Mouse (Mus musculus) C2C12 (cell line): ENCODE data around the gene Erbb4. TPM values are rescaled to one million over a fixed set of nuclear protein-coding genes. Genes with fewer than 3 reads are reported as not detected.

Experiments
- H3K27me3 ChIP-seq: one replicate; pipeline ENCODE4 v1.6.1; 2011; ENCODE audit not compliant: control insufficient read depth, insufficient read depth, insufficient read length
- H3K36me3 ChIP-seq: one replicate; pipeline ENCODE4 v1.6.1; 2011; ENCODE audit not compliant: control insufficient read depth, insufficient read depth
- H3K4me3 ChIP-seq: one replicate; pipeline ENCODE4 v1.5.1; 2011; ENCODE audit warnings: mild to moderate bottlenecking, control low read depth; ENCODE audit not compliant: poor library complexity, insufficient read depth, severe bottlenecking
- H3K79me2 ChIP-seq: one replicate; pipeline ENCODE4 v1.6.1; 2011; ENCODE audit not compliant: control insufficient read depth, insufficient read depth
- H3K79me3 ChIP-seq: one replicate; pipeline ENCODE4 v1.6.1; 2011; ENCODE audit warnings: low read depth, control low read depth
- H3ac ChIP-seq: one replicate; pipeline ENCODE3; 2011; ENCODE audit warnings: low read depth; ENCODE audit not compliant: control insufficient read depth, insufficient read length
- CEBPB ChIP-seq: IDR thresholded peaks from one replicate; pipeline ENCODE4 v1.6.1; 2011; ENCODE audit warnings: low read depth, mild to moderate bottlenecking, control low read depth, moderate library complexity
- CTCF ChIP-seq: IDR thresholded peaks from one replicate; pipeline ENCODE4 v1.5.1; 2011; ENCODE audit not compliant: control insufficient read depth, insufficient read depth, insufficient read length
- FOSL1 ChIP-seq: IDR thresholded peaks from one replicate; pipeline ENCODE4 v1.8.0; 2011; ENCODE audit warnings: mild to moderate bottlenecking, low read length; ENCODE audit not compliant: poor library complexity, insufficient read depth, severe bottlenecking
- MAX ChIP-seq: IDR thresholded peaks from one replicate; pipeline ENCODE4 v1.6.1; 2011; ENCODE audit warnings: mild to moderate bottlenecking, control low read depth
- MYOD1 ChIP-seq: IDR thresholded peaks from one replicate; pipeline ENCODE4 v1.6.1; 2011; ENCODE audit warnings: low read depth; ENCODE audit not compliant: control insufficient read depth, insufficient read length
- MYOG ChIP-seq: IDR thresholded peaks from one replicate; pipeline ENCODE4 v1.6.1; 2011; ENCODE audit not compliant: control insufficient read depth, insufficient read length; ENCODE audit errors: extremely low read depth
- USF1 ChIP-seq: IDR thresholded peaks from one replicate; pipeline ENCODE4 v1.6.1; 2011; ENCODE audit warnings: low read depth, mild to moderate bottlenecking, control low read depth, moderate library complexity
- polyA plus RNA-seq: library from polyadenylated mRNA; unstranded; fragments of >200 nt; fragmentation: generic; extraction: Trizol; gene quantifications from one replicate; pipeline ENCODE4 v1.2.1, GENCODE M21; 2012; ENCODE audit warnings: missing spikeins

Gene Erbb4
- polyA plus RNA-seq, 1 experiment: not detected

- H3K36me3 ChIP-seq: no peaks in the 10 kb centered on the region
- no peaks in the 10 kb centered on the region for H3K79me3 ChIP-seq
- H3K27me3 ChIP-seq: no peaks in the 10 kb centered on the region
- H3K79me2 ChIP-seq: no peaks in the 10 kb centered on the region
- no peak overlapping the region for H3ac ChIP-seq
- TF ChIP-seq CEBPB: no peak
- no peak overlapping the region for H3K4me3 ChIP-seq
These were observed 232.9 kb downstream of the Erbb4 start for GRCm38 (mm10) chr1:68874954-68875353.

- no peak overlapping the region for H3K4me3 ChIP-seq
These were observed 234.2 kb downstream of the Erbb4 start for GRCm38 (mm10) chr1:68873635-68874020.

GRCm38 (mm10) chr1:68872976-68873634 lies 234.8 kb downstream of the Erbb4 start:
- Histone ChIP-seq H3K79me2 (no peaks in the 10 kb centered on the region), H3K36me3 (no peaks in the 10 kb centered on the region), H3K4me3 (no peak overlapping the region), H3K27me3 (no peaks in the 10 kb centered on the region), H3ac (no peak overlapping the region), H3K79me3 (no peaks in the 10 kb centered on the region)
- no peak for TF ChIP-seq FOSL1
- TF ChIP-seq CEBPB: no peak
- no peak for TF ChIP-seq MAX
- TF ChIP-seq MYOG: no peak
- no peak for TF ChIP-seq USF1
- no peak for TF ChIP-seq MYOD1
- no peak for TF ChIP-seq CTCF

More at GRCm38 (mm10) chr1:68873635-68874020, 234.2 kb downstream of the Erbb4 start:
- H3K79me3 ChIP-seq: no peaks in the 10 kb centered on the region
- TF ChIP-seq CTCF (no peak), CEBPB (no peak), MYOD1 (no peak), USF1 (no peak), MYOG (no peak), MAX (no peak), FOSL1 (no peak)
- no peak overlapping the region for H3ac ChIP-seq
- no peaks in the 10 kb centered on the region for H3K36me3 ChIP-seq
- H3K27me3 ChIP-seq: no peaks in the 10 kb centered on the region
- H3K79me2 ChIP-seq: no peaks in the 10 kb centered on the region

GRCm38 (mm10) chr1:68860341-68860740 lies 247.5 kb downstream of the Erbb4 start:
- H3ac ChIP-seq: no peak overlapping the region
- no peak overlapping the region for H3K4me3 ChIP-seq
- H3K79me2 ChIP-seq: no peaks in the 10 kb centered on the region
- TF ChIP-seq FOSL1 (no peak), MAX (no peak), MYOG (no peak), MYOD1 (no peak), CTCF (no peak), USF1 (no peak), CEBPB (no peak)
- H3K36me3 ChIP-seq: no peaks in the 10 kb centered on the region
- no peaks in the 10 kb centered on the region for H3K79me3 ChIP-seq
- no peaks in the 10 kb centered on the region for H3K27me3 ChIP-seq

- H3K27me3 ChIP-seq: no peaks in the 10 kb centered on the region
- H3ac ChIP-seq: no peak overlapping the region
- H3K36me3 ChIP-seq: no peaks in the 10 kb centered on the region
- H3K79me3 ChIP-seq: no peaks in the 10 kb centered on the region
- TF ChIP-seq USF1: no peak
- TF ChIP-seq FOSL1: no peak
- TF ChIP-seq CEBPB: no peak
- no peak for TF ChIP-seq MYOG
- H3K4me3 ChIP-seq: no peak overlapping the region
- no peaks in the 10 kb centered on the region for H3K79me2 ChIP-seq
These were observed 248.4 kb downstream of the Erbb4 start for GRCm38 (mm10) chr1:68859480-68859879.

GRCm38 (mm10) chr1:68839352-68839751 lies 268.5 kb downstream of the Erbb4 start:
- Histone ChIP-seq H3K79me2 (no peaks in the 10 kb centered on the region), H3ac (no peak overlapping the region), H3K36me3 (no peaks in the 10 kb centered on the region), H3K27me3 (no peaks in the 10 kb centered on the region), H3K79me3 (no peaks in the 10 kb centered on the region), H3K4me3 (no peak overlapping the region)
- TF ChIP-seq USF1 (no peak), MYOG (no peak), CEBPB (no peak), MYOD1 (no peak), FOSL1 (no peak), CTCF (no peak), MAX (no peak)
